Mouse (Mus musculus) layer of hippocampus, adult 2 months (tissue): Measurements from ENCODE around the gene Ace2. TPM values are rescaled to one million over a fixed set of nuclear protein-coding genes. Genes with fewer than 3 reads are reported as not detected.

Source experiments
- DNase-seq, 2 experiments: peaks; one replicate each; pipeline ENCODE4 v3.0.0; 2022; ENCODE audit warnings: low spot score in 2 of 2
- H3K27ac ChIP-seq: fragments of 200-600 bp; 2 replicates; pipeline ENCODE4 v1.8.1; 2022
- H3K4me3 ChIP-seq: fragments of 200-600 bp; 2 replicates; pipeline ENCODE4 v1.8.1; 2022; ENCODE audit warnings: mild to moderate bottlenecking
- CTCF ChIP-seq: fragments of 200-600 bp; conservative IDR thresholded peaks from 2 replicates; pipeline ENCODE4 v1.8.1; 2022; ENCODE audit warnings: antibody characterized with exemption, mild to moderate bottlenecking, moderate library complexity
- long read RNA-seq, 2 experiments: library from polyadenylated mRNA; stranded (forward); transcript quantifications; one replicate each; pipeline ENCODE4 v2.0.0; 2021; ENCODE audit warnings: borderline mapping rate in 2 of 2
- total RNA-seq, 2 experiments: library from RNA; stranded (reverse); gene quantifications; 2 replicates each; pipeline ENCODE4 v1.2.3; 2021

Ace2 gene
- total RNA-seq, result 1 to 10 TPM in 1 of 2 experiments, under 1 TPM in 1; 0.91 to 1.4 TPM
- long read RNA-seq, experiment 1, partial matches to known transcripts, result 0 of 1 reads
- long read RNA-seq, experiment 1, other reads (novel, unspliced or antisense), result 0 of 1 reads
- long read RNA-seq, experiment 2, result 0 reads

DNA sequence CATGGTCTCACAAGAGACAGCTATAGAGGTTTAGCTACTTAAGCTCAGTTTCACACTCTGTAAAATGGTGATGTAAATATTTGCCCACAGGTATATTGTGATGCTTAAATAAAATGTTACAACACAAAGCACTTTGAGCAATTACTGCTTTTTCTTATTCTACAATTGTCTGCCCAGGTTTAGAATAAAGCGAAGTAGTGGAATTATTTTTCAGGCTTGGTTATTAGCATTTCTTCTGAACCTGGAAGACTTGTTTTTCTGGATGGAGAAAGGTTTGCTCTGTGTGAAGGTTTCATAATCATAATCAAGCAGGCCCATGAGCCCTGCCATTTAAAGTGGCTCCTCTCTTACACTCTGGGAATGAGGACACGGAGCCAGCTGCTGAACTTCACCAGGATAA lies at the start of gene Ace2:
Gene Ace2 (plus strand): TSS at position 301 of the 400 bp plus-strand sequence.
- DNase-seq, result no peak
- no peak within 1 kb of the TSS for H3K4me3 ChIP-seq
- no peak for TF ChIP-seq CTCF
- H3K27ac ChIP-seq, result no peak within 1 kb of the TSS

DNA sequence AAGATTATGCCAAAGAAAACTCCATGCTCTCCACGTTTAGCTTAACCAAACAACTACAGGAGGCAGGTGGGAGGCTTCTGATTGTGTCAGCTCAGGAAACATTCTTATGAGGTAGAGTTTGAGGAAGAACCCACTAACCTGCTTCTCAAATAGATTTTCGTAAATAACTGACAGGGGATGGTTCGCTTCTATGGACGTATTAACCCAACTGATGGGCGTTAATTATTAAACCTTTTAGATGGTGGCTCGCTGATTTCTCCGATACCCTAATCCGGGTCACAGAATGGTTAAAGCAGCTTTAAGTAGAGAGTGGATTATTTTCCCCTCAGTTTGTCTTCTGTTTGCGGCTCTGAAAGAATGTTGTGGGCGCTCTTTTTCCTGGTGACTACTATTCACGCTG lies 49.2 kb upstream of the Ace2 start:
- H3K4me3 ChIP-seq, result no peak overlapping the region
- H3K27ac ChIP-seq, result no peak overlapping the region
- TF ChIP-seq CTCF, result no peak
- no peak for DNase-seq

DNA sequence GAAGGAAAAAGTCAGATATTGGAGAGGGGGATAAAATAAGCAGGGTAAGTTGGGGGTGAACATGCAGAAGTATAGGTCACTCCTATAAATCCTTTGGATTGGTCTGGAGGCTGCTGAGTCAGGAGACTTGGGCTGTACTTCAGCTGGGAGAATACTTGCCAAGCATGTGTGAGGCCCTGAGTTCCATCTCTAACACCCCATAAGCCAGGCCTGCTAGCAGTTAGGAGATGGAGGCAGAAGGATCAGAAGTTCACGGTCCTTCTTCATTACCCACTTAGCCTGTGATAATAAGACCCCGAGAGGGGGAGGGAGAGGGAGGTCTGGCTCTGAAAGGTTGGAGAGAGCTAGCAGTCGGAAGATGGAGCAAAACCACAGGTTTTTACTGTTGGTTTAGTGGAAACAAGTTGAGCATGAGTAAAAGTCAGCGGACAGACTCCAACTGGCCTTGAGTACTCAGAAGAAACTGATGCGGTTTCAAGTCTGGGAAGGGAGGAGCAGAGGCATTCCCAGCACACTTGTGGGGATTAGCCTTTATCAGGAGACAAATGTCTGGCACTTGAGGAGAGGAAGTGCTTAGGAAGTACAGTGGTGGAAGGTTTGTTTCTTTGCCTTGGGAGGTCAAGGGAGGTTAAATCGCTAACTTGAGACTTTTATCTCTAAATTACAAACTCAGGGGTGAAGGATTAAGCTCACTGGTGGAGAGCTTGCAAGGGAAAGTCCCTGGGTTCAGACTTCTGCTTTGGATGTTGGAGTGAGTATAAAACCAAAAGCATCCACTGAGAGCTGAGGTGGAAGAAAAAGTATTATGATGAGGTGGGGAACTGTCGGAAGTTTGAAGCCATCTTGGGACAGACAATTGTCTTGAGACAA lies 46.6 kb upstream of the Ace2 start:
- Histone ChIP-seq H3K27ac (no peak overlapping the region), H3K4me3 (no peak overlapping the region)
- DNase-seq, result no peak
- TF ChIP-seq CTCF, result no peak

DNA sequence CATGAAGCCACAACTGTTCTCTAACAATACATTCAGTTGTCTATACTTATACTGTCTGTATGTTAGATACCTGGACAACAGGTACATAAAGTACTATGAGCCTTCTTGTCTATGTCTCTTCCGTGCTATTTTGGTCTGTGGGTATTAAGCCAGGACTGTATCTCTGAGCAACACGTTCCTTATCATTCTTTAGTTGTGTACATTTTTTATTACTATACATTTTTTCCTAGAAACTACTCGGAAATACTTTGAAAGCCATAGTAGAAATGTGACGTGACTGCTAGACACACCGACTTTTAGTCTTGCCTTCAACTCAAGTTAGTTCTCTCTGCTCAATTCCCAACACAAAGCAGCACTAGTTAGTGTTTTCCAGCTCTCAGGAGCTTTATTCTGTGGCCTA lies 45.7 kb upstream of the Ace2 start:
- no peak overlapping the region for H3K27ac ChIP-seq
- DNase-seq, result no peak
- TF ChIP-seq CTCF, result no peak
- H3K4me3 ChIP-seq, result no peak overlapping the region

DNA sequence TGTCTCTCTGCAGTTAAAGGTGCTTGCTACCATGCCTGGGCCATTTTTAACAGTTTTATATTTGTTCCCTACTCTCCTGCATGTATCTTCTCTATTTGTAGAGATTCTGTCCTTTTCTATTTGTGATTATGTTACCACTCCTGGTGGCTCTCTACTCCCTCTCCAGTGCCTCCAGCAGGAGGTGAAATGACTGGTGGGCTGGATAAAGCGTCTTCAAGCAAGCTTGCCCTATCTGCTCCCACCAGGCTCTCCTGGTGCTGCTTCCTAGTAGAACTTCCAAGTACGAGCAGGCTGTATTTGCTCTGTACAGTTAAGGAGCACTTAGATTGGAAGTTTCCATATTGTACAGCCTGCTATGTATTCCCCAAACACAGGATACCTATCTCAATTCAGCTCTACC lies 43.3 kb upstream of the Ace2 start:
- no peak for TF ChIP-seq CTCF
- Histone ChIP-seq H3K4me3 (no peak overlapping the region), H3K27ac (no peak overlapping the region)
- no peak for DNase-seq

DNA sequence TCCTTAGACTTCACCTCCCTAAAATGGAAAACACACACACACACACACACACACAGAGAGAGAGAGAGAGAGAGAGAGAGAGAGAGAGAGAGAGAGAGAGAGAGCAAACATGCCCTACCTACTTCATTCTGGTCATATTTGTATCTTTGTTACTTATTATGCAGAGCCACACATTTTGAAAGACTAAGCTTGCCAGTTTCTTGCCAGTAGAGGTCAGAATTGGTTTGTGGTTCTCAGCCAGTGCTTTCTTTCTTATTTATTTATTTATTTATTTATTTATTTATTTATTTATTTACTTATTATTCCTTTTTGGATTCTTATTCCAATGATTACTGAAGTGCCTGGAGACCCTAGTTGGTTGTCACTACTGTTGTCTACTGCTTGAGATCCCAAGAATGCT lies 37.6 kb upstream of the Ace2 start:
- H3K4me3 ChIP-seq, result no peak overlapping the region
- H3K27ac ChIP-seq, result no peak overlapping the region
- peak; percentile 67 for TF ChIP-seq CTCF
- no peak for DNase-seq

DNA sequence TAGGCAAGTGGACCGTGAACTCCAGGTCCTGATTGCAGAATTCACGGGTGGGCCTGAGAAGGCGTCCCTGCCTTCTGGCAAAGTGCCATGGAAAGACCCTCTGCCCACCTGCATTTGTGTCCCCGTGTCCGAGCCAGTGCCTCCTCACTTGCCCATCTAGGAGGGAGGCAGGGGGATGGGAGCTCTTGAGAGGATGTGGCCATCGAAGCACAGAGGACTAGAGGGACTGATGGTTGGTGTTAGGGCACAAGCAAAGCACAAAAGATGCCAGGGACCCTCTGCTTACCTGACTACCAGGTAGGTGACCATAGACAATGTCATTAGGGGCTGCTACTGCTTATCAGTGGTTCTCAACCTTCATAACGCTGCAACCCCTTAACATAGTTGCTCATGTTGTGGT lies 36.9 kb upstream of the Ace2 start:
- H3K27ac ChIP-seq, result no peak overlapping the region
- DNase-seq, result no peak
- H3K4me3 ChIP-seq, result no peak overlapping the region
- TF ChIP-seq CTCF, result no peak

DNA sequence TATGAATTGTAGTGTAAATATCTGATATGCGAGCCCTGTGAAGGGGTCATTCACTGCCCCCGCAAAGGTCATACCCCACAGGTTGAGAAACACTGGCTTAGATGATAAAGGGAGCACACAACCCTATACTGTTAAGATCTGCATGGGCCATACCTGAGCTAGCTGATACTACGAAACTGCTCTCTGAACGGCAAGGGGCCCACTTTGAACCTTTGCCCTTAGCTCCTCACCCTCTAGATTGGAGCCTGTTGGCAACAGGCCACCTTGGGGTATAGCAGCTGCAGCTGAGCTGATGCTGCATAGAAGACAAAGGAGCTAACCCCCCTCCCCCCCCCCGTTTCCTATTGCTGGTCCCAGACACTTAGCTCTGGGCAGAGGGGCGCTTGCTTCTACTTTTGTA lies 36.5 kb upstream of the Ace2 start:
- Histone ChIP-seq H3K27ac (no peak overlapping the region), H3K4me3 (no peak overlapping the region)
- no peak for DNase-seq
- TF ChIP-seq CTCF, result no peak

DNA sequence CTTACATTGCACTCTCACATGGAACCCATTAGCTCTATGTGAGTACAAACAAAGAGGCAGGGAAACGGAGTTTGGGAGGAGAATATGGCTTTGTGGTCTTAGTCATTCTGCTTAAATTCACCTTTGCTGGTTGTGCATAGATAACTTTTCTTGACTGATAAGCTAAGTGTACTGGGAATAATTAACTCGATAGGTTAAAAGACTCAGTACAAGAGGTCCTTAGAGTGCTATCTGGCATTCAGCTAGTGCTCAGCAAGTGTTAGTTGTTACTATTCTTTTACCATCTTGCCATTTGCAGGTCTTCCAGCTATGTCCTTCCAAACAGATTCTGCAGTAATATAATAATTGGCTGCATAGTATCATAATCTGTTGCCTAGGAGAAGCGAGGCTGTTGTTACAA lies 28.0 kb upstream of the Ace2 start:
- H3K27ac ChIP-seq, result no peak overlapping the region
- no peak overlapping the region for H3K4me3 ChIP-seq
- DNase-seq, result no peak
- no peak for TF ChIP-seq CTCF

DNA sequence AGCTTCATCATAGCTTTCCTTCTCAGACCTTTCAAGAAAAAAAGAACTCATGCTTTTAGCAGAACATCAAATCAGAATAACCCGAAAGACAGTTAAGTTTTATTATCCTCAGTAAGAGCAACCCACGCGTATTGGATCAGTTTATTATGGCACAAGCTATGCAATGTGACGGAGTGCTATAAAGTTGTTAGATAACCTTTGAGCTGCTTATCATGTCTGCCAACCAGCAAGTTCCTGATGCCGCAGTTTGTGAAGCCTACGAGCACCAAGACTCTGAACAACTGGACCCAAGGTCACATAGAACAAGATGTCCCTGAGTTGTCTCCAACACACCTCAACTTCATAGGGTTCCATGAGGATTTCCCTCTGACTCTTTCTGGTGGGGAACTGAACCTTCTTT lies 25.4 kb upstream of the Ace2 start:
- TF ChIP-seq CTCF, result no peak
- Histone ChIP-seq H3K27ac (no peak overlapping the region), H3K4me3 (no peak overlapping the region)
- DNase-seq, result no peak

DNA sequence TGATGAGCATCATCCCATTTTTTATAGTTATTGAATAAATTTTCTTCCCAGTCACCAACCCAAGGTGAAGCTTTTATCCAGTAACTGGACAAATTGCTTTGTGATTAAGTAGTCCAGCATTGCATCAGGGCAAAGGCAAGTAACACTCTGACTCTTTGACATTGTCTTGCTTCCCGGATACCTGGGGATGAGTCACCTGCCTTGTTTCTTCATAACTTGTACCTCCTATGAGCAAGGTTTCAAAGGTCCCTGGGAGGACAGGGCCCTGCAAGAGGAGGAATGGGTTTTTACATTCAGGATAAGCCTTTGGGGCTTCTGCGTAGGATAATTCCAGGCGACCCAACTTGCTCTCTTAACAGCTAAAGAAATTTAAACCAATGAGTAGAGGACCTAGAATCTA lies 15.2 kb upstream of the Ace2 start:
- H3K27ac ChIP-seq, result no peak overlapping the region
- no peak overlapping the region for H3K4me3 ChIP-seq
- no peak for DNase-seq
- TF ChIP-seq CTCF, result no peak

DNA sequence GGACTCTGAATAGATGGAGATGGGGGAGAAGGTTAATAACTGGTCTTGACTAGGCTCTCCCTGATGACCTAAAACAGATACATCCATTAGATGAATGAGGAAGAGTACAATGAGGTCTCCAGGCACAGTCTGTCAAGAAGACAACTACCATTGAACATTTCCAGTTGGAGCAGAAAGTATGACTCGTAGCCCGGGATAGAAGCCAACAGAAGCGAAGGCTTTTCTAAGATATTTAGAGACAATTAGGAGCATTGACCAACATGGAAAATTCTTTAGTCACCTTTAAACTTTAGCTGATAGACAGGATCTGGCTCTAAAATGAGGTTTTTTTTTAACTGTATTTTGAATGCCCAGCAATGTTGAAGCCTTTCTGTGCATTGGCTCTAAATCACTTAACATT lies 5.6 kb upstream of the Ace2 start:
- no peak for TF ChIP-seq CTCF
- no peak overlapping the region for H3K4me3 ChIP-seq
- H3K27ac ChIP-seq, result no peak overlapping the region
- no peak for DNase-seq

DNA sequence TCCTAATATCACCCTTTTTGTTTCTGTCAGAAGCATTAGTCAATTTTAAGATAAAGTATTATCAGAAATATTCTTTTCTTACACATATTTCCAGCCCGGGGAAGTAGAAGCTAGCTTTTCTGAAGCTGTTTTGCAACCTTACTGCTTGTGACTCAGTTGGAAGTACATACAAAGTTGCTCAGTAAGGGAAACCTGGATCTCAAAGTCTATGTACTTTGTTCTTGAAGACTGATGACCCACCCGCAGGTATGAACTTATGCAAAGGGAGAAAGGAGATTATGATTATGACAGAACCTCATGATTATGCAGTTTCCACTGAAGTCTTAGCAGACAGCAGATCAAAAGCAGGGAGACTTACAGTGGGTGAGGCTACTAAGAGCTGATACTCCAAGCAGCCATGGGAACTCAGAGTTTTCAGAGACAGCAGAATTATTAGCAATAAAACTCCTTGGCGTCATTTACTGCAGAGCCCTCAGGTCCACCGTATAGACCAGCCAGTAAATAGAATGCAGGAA lies 3.8 kb upstream of the Ace2 start:
- DNase-seq, result no peak
- TF ChIP-seq CTCF, result no peak
- H3K27ac ChIP-seq, result no peak overlapping the region
- H3K4me3 ChIP-seq, result no peak overlapping the region
